In the genomic region with DNA sequence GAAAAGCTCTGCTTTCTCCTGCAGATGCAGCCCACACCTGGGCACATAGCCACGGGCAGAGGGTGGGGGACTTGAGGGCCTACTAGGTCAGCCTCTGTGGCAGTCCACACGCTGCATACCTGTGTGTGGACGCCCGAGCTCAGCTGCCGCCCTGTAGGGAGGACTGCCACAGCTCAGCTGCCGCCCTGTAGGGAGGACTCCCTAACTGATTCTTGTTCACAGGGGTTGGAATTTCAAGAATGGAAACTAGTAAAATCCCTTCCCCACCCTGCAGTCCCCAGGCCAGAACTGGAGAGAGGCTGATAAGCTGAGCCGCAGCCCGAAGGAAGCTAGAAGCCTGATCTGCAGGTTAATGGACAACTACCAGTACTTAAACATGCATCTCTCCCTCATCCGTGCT, we compare ENCODE assay signal across 22 mouse cellular contexts.
A peak's percentile ranks its signal among the peaks of the same experiment; 100 is the strongest.
DNase-seq lines count a peak whose midpoint lies in the region; ATAC-seq lines count a peak whose summit lies in the region.
"Had no signal": no experiment of that assay in that cellular context is flagged by ENCODE, and none has a peak within 500 bp of the region (broad histone marks: within the 10 kb centered on the region; RNA-seq: fewer than 3 reads in every experiment).

No protein-coding gene starts in this region.

- no peak overlapping the region for H3K4me2 ChIP-seq in heart, embryonic 12.5 days
- H3K4me2 ChIP-seq in kidney, embryonic 15.5 days: no peak overlapping the region
- H3K4me2 ChIP-seq in stomach, embryonic 15.5 days: no peak overlapping the region
- H3K4me2 ChIP-seq: forebrain, embryonic 12.5 days; hindbrain, embryonic 14.5 days; liver, embryonic 12.5 days had no signal

- ATAC-seq in heart, embryonic 12.5 days (ENCODE audit: insufficient number of reproducible peaks, low FRiP score): peak; percentile 45
- ATAC-seq in kidney, embryonic 15.5 days (replicated peaks; ENCODE audit: low FRiP score): peak; percentile 58
- ATAC-seq in stomach, embryonic 15.5 days (ENCODE audit: insufficient read depth, low FRiP score, low read depth): peak; percentile 63; the same call in 1 of the 2 replicates
- ATAC-seq: liver, embryonic 12.5 days had no signal

- H3K27me3 ChIP-seq in heart, embryonic 12.5 days (replicated peaks): no peaks in the 10 kb centered on the region
- no peaks in the 10 kb centered on the region for H3K27me3 ChIP-seq in kidney, embryonic 15.5 days
- no peaks in the 10 kb centered on the region for H3K27me3 ChIP-seq in stomach, embryonic 15.5 days (replicated peaks)
- H3K27me3 ChIP-seq: CH12.LX; forebrain, embryonic 12.5 days; liver, embryonic 12.5 days had no signal

- H3K27ac ChIP-seq in heart, embryonic 12.5 days (ENCODE audit: poor library complexity, severe bottlenecking): no peak overlapping the region; the same call in 1 of the 2 replicates
- H3K27ac ChIP-seq in kidney, embryonic 15.5 days: no peak overlapping the region
- H3K27ac ChIP-seq in stomach, embryonic 15.5 days: no peak overlapping the region
- H3K27ac ChIP-seq: forebrain, embryonic 12.5 days; hindbrain, embryonic 14.5 days; layer of hippocampus, adult 2 months; liver, embryonic 12.5 days; midbrain, embryonic 10.5 days had no signal

- no peaks in the 10 kb centered on the region for H3K36me3 ChIP-seq in heart, embryonic 12.5 days
- H3K36me3 ChIP-seq in kidney, embryonic 15.5 days: no peaks in the 10 kb centered on the region
- no peaks in the 10 kb centered on the region for H3K36me3 ChIP-seq in stomach, embryonic 15.5 days
- H3K36me3 ChIP-seq: forebrain, embryonic 12.5 days; liver, embryonic 12.5 days; midbrain, embryonic 10.5 days had no signal

- WGBS in heart, embryonic 12.5 days: 29% methylated on average over 9 of the region's 9 CpGs
- WGBS in kidney, embryonic 15.5 days: 78% methylated on average over 9 of the region's 9 CpGs
- WGBS in stomach, embryonic 15.5 days: 62% methylated on average over 9 of the region's 9 CpGs

- no peak overlapping the region for H3K9ac ChIP-seq in heart, embryonic 12.5 days
- no peak overlapping the region for H3K9ac ChIP-seq in kidney, embryonic 15.5 days
- H3K9ac ChIP-seq in stomach, embryonic 15.5 days: no peak overlapping the region
- H3K9ac ChIP-seq: forebrain, embryonic 12.5 days; hindbrain, embryonic 14.5 days; liver, embryonic 12.5 days had no signal

- H3K4me1 ChIP-seq in heart, embryonic 12.5 days (replicated peaks): peaks cover 16% of the 10 kb centered on the region
- no peaks in the 10 kb centered on the region for H3K4me1 ChIP-seq in kidney, embryonic 15.5 days
- H3K4me1 ChIP-seq in stomach, embryonic 15.5 days: no peaks in the 10 kb centered on the region
- H3K4me1 ChIP-seq: forebrain, embryonic 12.5 days; liver, embryonic 12.5 days; midbrain, embryonic 10.5 days had no signal

- intact Hi-C loops in heart, postnatal 14 days (cut with DNase I): no loop called here

- DNase-seq in heart, postnatal 14 days: no peak
- DNase-seq in kidney, postnatal 36 days: no peak
- DNase-seq in R1 (ENCODE audit: low read depth, low spot score): peak; percentile 69
- DNase-seq in c-Kit-positive CD71-positive TER-119-positive erythroid progenitor cells, embryonic 14.5 days (ENCODE audit: low spot score): no peak
- DNase-seq in cerebellum, adult 11-12 months: no peak
- DNase-seq: adrenal gland, postnatal 36 days; cerebellum, adult 9-11 months; gastrocnemius, postnatal 10 days; kidney, adult 9 months; left cerebral cortex, postnatal 4 days; lung, postnatal 14 days; right cerebral cortex, postnatal 14 days; thymus, postnatal 4 days had no signal

- no peak overlapping the region for H3K4me3 ChIP-seq in heart, embryonic 12.5 days
- H3K4me3 ChIP-seq in kidney, embryonic 15.5 days (replicated peaks): no peak overlapping the region
- H3K4me3 ChIP-seq in stomach, embryonic 15.5 days (replicated peaks): no peak overlapping the region
- H3K4me3 ChIP-seq: forebrain, embryonic 12.5 days; layer of hippocampus, adult 2 months; liver, embryonic 12.5 days; midbrain, embryonic 10.5 days had no signal

- no peaks in the 10 kb centered on the region for H3K9me3 ChIP-seq in heart, embryonic 12.5 days (replicated peaks)
- no peaks in the 10 kb centered on the region for H3K9me3 ChIP-seq in kidney, embryonic 15.5 days (replicated peaks)
- no peaks in the 10 kb centered on the region for H3K9me3 ChIP-seq in stomach, embryonic 15.5 days
- H3K9me3 ChIP-seq: forebrain, embryonic 12.5 days; liver, embryonic 12.5 days; midbrain, embryonic 10.5 days had no signal
